Mouse (Mus musculus) kidney, postnatal 0 days (tissue): Measurements from ENCODE around the gene Ccdc157. TPM values are rescaled to one million over a fixed set of nuclear protein-coding genes. Genes with fewer than 3 reads are reported as not detected.

ENCODE experiments used
- ATAC-seq: fragments of 200-750 bp; cut with Nextera tagmentation; replicated peaks from 2 replicates; pipeline ENCODE4 v1.8.0; 2017; ENCODE audit warnings: low read depth, moderate number of reproducible peaks, moderate TSS enrichment, moderate library complexity; ENCODE audit not compliant: low FRiP score
- DNase-seq: peaks from one replicate; pipeline ENCODE4 v3.0.0-alpha.2; 2016; ENCODE audit warnings: low spot score
- H3K27ac ChIP-seq: fragments of 300-500 bp; sonication (generic); 2 replicates; pipeline ENCODE4 v1.5.1; 2014; ENCODE audit warnings: mild to moderate bottlenecking
- H3K27me3 ChIP-seq: fragments of 300-500 bp; sonication (generic); 2 replicates; pipeline ENCODE4 v1.6.1; 2014; ENCODE audit warnings: low read length, mixed read lengths; ENCODE audit not compliant: insufficient read depth
- H3K36me3 ChIP-seq: fragments of 300-500 bp; sonication (generic); 2 replicates; pipeline ENCODE4 v1.6.1; 2014; ENCODE audit warnings: low read length, mixed read lengths; ENCODE audit not compliant: insufficient read depth
- H3K4me1 ChIP-seq: fragments of 300-500 bp; sonication (generic); replicated peaks from 2 replicates; pipeline ENCODE4 v1.6.1; 2014; ENCODE audit warnings: antibody characterized with exemption, low read length, mixed read lengths; ENCODE audit not compliant: insufficient read depth
- H3K4me2 ChIP-seq: fragments of 300-500 bp; sonication (generic); 2 replicates; pipeline ENCODE4 v1.6.1; 2014; ENCODE audit warnings: mild to moderate bottlenecking, low read length, moderate library complexity, mixed read lengths
- H3K4me3 ChIP-seq: fragments of 300-500 bp; sonication (generic); replicated peaks from 2 replicates; pipeline ENCODE4 v1.5.1; 2014; ENCODE audit warnings: low read depth, low read length
- H3K9ac ChIP-seq: fragments of 300-500 bp; sonication (generic); 2 replicates; pipeline ENCODE4 v1.6.1; 2014; ENCODE audit warnings: low read depth, low read length
- H3K9me3 ChIP-seq: fragments of 300-500 bp; sonication (generic); replicated peaks from 2 replicates; pipeline ENCODE4 v1.6.1; 2016; ENCODE audit warnings: low read length, inconsistent platforms, mixed read lengths
- CTCF ChIP-seq: IDR thresholded peaks from 2 replicates; pipeline ENCODE4 v1.5.1; 2016; ENCODE audit warnings: antibody characterized with exemption, low read depth, mild to moderate bottlenecking, moderate library complexity
- WGBS: fragments of 180-500 bp; shearing (Covaris S2); extraction: QIAGEN DNeasy Blood & Tissue Kit; methylation state at CpG from one replicate; pipeline ENCODE4 v1.1.7; 2014; 5-methylcytosine and 5-hydroxymethylcytosine counted together
- polyA plus RNA-seq: library from polyadenylated mRNA; unstranded; fragments of >200 nt; fragmentation: Nextera tagmentation; extraction: Ambion mirVana; gene quantifications from 2 replicates; pipeline ENCODE4 v1.2.1, GENCODE M21; 2015

The Ccdc157 gene
- 5.9 and 6.0 TPM in 2 replicates for polyA plus RNA-seq

- H3K4me2 ChIP-seq: peak within 1 kb of the TSS; percentile 90
- DNase-seq (peak; percentile 97), ATAC-seq (peak; percentile 97)
- H3K9ac ChIP-seq: peak within 1 kb of the TSS; percentile 73
- H3K9me3 ChIP-seq: no peaks in the 10 kb centered on the region
- H3K4me1 ChIP-seq: peaks cover 18% of the 10 kb centered on the region; the same call in 1 of the 2 replicates
- H3K27me3 ChIP-seq: no peaks in the 10 kb centered on the region
- TF ChIP-seq CTCF: 0 out of 2 replicates have a peak, but pooled peaks have one; percentile 1
- H3K27ac ChIP-seq: peak within 1 kb of the TSS; percentile 86
- WGBS: under 1% methylated on average over 54 of the region's 54 CpGs
- H3K4me3 ChIP-seq: peak within 1 kb of the TSS; percentile 64
- H3K36me3 ChIP-seq: peaks cover 10% of the 10 kb centered on the region; the same call in 1 of the 2 replicates
These were observed at the start of gene Ccdc157, which contains the start of gene Sf3a1 for GRCm38 (mm10) chr11:4159808-4160708. Ccdc157 (minus strand) TSS chr11:4160293. Sf3a1 (plus strand) TSS chr11:4160350.

GRCm38 (mm10) chr11:4209556-4209955 is 49.5 kb upstream of the Ccdc157 start:
- no peaks in the 10 kb centered on the region for H3K4me1 ChIP-seq
- 75% methylated on average over 5 of the region's 5 CpGs for WGBS
- H3K27ac ChIP-seq: no peak overlapping the region
- TF ChIP-seq CTCF: peak; percentile 68
- no peak overlapping the region for H3K4me2 ChIP-seq
- DNase-seq (peak; percentile 52), ATAC-seq (no peak)
- H3K27me3 ChIP-seq: no peaks in the 10 kb centered on the region
- H3K4me3 ChIP-seq: no peak overlapping the region
- peaks cover 55% of the 10 kb centered on the region for H3K36me3 ChIP-seq
- no peak overlapping the region for H3K9ac ChIP-seq
- H3K9me3 ChIP-seq: no peaks in the 10 kb centered on the region

GRCm38 (mm10) chr11:4207655-4208054 is 47.6 kb upstream of the Ccdc157 start:
- no peak for TF ChIP-seq CTCF
- H3K27ac ChIP-seq: no peak overlapping the region
- ATAC-seq: no peak
- no peak for DNase-seq
- no peaks in the 10 kb centered on the region for H3K9me3 ChIP-seq
- WGBS: 93% methylated on average over 9 of the region's 9 CpGs
- no peaks in the 10 kb centered on the region for H3K27me3 ChIP-seq
- H3K4me1 ChIP-seq: peaks cover 15% of the 10 kb centered on the region
- no peak overlapping the region for H3K4me2 ChIP-seq
- H3K36me3 ChIP-seq: peaks cover 40% of the 10 kb centered on the region
- H3K4me3 ChIP-seq: no peak overlapping the region
- no peak overlapping the region for H3K9ac ChIP-seq

- H3K4me2 ChIP-seq: no peak overlapping the region
- no peaks in the 10 kb centered on the region for H3K27me3 ChIP-seq
- peaks cover 15% of the 10 kb centered on the region for H3K4me1 ChIP-seq
- no peaks in the 10 kb centered on the region for H3K9me3 ChIP-seq
- no peak for TF ChIP-seq CTCF
- H3K27ac ChIP-seq: no peak overlapping the region
- DNase-seq (no peak), ATAC-seq (no peak)
- WGBS: 70% methylated on average over 6 of the region's 6 CpGs
- H3K36me3 ChIP-seq: peaks cover 32% of the 10 kb centered on the region
- H3K9ac ChIP-seq: no peak overlapping the region
- no peak overlapping the region for H3K4me3 ChIP-seq
These were observed 46.5 kb upstream of the Ccdc157 start for GRCm38 (mm10) chr11:4206563-4206962.

GRCm38 (mm10) chr11:4205951-4206350 is 45.9 kb upstream of the Ccdc157 start:
- H3K36me3 ChIP-seq: peaks cover 28% of the 10 kb centered on the region

GRCm38 (mm10) chr11:4205097-4205655 is 45.1 kb upstream of the Ccdc157 start:
- H3K27ac ChIP-seq: 0 out of 2 replicates have a peak overlapping the region, but pooled peaks have one; percentile 13
- WGBS: 77% methylated on average over 5 of the region's 5 CpGs

More at GRCm38 (mm10) chr11:4205951-4206350, 45.9 kb upstream of the Ccdc157 start:
- H3K4me1 ChIP-seq: peaks cover 15% of the 10 kb centered on the region
- H3K4me2 ChIP-seq: no peak overlapping the region
- no peak for ATAC-seq
- H3K27ac ChIP-seq: no peak overlapping the region
- DNase-seq: no peak
- no peak for TF ChIP-seq CTCF
- 83% methylated on average over 7 of the region's 7 CpGs for WGBS
- H3K4me3 ChIP-seq: no peak overlapping the region
- H3K9me3 ChIP-seq: no peaks in the 10 kb centered on the region
- no peak overlapping the region for H3K9ac ChIP-seq
- no peaks in the 10 kb centered on the region for H3K27me3 ChIP-seq

More at GRCm38 (mm10) chr11:4205097-4205655, 45.1 kb upstream of the Ccdc157 start:
- DNase-seq: no peak
- Histone ChIP-seq H3K36me3 (peaks cover 20% of the 10 kb centered on the region), H3K4me2 (no peak overlapping the region), H3K9me3 (no peaks in the 10 kb centered on the region), H3K27me3 (no peaks in the 10 kb centered on the region), H3K9ac (no peak overlapping the region), H3K4me3 (no peak overlapping the region), H3K4me1 (peaks cover 15% of the 10 kb centered on the region)
- no peak; the same call in 1 of the 2 replicates for ATAC-seq
- no peak for TF ChIP-seq CTCF
